Mouse (Mus musculus): ENCODE data around the gene Amacr. TPM values are rescaled to one million over a fixed set of nuclear protein-coding genes. Genes with fewer than 3 reads are reported as not detected.

Amacr gene
- 3.4 TPM for polyA plus RNA-seq (2017; shearing (Covaris generic))

GRCm38 (mm10) chr15:10981377-10982063, at the start of gene Amacr:
Amacr (plus strand) TSS chr15:10981756.

GRCm38 (mm10) chr15:10951951-10952759, 29.4 kb upstream of the Amacr start, which contains the start of gene C1qtnf3:
C1qtnf3 (plus strand) TSS chr15:10952332.

GRCm38 (mm10) chr15:11000421-11000820, 18.9 kb downstream of the Amacr start, which contains the start of gene Slc45a2:
Slc45a2 (plus strand) TSS chr15:11000721.

GRCm38 (mm10) chr15:11037711-11038110, 56.2 kb downstream of the Amacr start, which contains the start of gene Rxfp3:
Rxfp3 (minus strand) TSS chr15:11037991.

Other genes starting within 250 kb of the Amacr start
- 0.16 TPM for gene C1qtnf3, start 29.4 kb upstream of the Amacr start, polyA plus RNA-seq (2017; shearing (Covaris generic))
- not detected for gene Slc45a2, start 19.0 kb downstream of the Amacr start, polyA plus RNA-seq (2017; shearing (Covaris generic))
- not detected for gene Rxfp3, start 56.2 kb downstream of the Amacr start, polyA plus RNA-seq (2017; shearing (Covaris generic))
- gene Adamts12, start 83.0 kb downstream of the Amacr start, polyA plus RNA-seq (2017; shearing (Covaris generic)) = not detected